Mouse (Mus musculus) CD4-positive, CD25-positive, alpha-beta regulatory T cell, adult 9 weeks (primary cell): ENCODE measurements around the gene Utp20. TPM values are rescaled to one million over a fixed set of nuclear protein-coding genes. Genes with fewer than 3 reads are reported as not detected.

ENCODE experiments used
- polyA plus RNA-seq: library from polyadenylated mRNA; unstranded; fragments of 100-300 nt; shearing (Covaris generic); gene quantifications from one replicate; pipeline ENCODE4 v1.2.1, GENCODE M21; 2017

Utp20 gene
- 33.6 TPM for polyA plus RNA-seq

DNA sequence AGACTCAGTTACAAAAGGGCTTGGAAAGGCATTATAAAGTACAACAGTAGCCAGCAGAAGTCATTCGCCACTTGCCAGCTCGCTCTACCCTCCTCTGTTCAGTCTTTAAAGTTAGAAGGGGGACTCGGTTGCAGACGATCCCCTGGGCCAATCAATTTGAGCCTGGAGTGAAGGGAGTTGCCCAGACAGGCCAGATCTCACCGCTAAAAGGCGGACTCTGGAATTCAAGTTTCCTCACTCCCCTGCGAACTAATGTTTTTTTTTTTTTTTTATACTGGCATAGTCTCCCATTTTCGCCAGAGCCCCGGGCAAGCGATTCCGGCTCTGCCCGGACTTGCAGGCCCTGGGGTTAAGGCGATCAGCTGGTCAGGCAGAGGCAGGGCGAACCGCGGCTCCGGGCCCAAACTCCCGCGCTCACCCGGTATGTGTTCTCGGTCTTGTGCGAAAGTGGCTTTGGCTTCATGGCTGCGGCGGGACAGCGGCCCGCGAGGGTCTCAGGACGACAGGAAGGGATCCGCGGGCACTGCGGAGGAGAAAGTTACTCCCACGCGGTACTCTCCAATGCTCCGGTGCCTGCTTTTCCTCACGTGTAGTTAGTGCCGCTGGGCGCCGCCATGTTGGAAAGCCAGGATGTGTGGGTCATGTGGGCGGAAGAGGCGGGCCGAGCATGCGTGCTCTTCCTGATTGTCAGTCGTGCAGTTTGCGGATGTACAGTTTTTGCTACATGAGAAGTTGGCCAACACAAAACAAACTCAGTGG is at the start of gene Utp20:
TSS of gene Utp20 (minus strand) at position 617 of the 759 bp plus-strand sequence.

DNA sequence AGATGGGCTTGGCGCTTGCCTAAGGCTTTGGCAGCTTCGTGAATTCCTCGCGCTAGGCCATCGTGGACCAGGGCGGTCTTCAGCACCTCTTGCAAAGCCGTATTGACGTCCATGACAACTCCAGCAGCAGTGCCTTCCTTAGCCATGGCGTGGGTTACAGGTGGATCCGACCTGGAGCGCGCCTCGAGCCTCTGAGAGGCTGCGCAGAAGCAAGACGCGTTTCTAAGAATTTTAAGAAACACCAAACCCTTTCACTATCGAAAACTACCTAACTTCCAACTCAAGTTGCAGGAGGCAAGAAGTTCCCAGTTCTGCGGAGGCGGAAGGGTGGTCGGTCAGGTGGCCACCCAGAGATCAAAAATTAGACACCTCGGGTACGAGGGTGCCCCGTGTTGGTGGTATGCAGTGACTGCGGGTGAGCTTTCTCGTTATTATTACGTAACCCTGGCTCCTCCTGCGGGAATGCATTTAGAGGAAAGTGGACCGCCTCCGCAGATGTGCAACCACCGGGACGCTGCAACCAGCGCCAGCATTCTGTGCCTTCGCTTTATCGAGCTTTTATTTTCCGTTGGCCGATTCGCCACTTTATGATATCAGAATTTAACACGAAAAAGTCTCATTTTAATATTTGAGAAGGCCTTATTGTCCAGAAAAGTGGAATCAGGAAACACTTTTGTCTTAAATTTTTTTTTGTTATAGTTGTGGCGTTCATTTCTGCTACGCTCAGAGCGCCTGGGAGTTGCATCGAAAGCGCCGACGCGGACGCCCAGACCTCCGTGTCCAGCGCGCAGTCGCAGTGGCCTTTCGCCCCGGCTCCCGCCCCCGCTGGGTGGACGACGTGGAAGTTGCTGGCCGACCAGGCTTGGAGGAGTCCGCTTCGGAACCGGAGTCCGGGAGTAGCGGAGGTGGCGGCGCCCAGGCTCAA is 95.8 kb downstream of the Utp20 start, which contains the start of gene Arl1:
TSS of gene Arl1 (plus strand) at position 288 of the 925 bp plus-strand sequence.

Other genes with a start within 250 kb of the Utp20 start
- not detected for gene Mybpc1, start 221.7 kb downstream of the Utp20 start, polyA plus RNA-seq
- gene Spic, start 141.8 kb downstream of the Utp20 start, polyA plus RNA-seq: 1.4 TPM
- gene Arl1, start 95.9 kb downstream of the Utp20 start, polyA plus RNA-seq: 89.3 TPM
- not detected for gene Slc5a8, start 59.2 kb upstream of the Utp20 start, polyA plus RNA-seq